Mouse (Mus musculus): ENCODE data around the gene 2310061N02Rik.

- TF ChIP-seq CTCF (IDR thresholded peaks at IDR 0.05; ENCODE audit: low read depth) (no peak), EP300 (IDR thresholded peaks at IDR 0.05; ENCODE audit: low read depth) (no peak)
These were observed 21.1 kb upstream of the 2310061N02Rik start, which contains the start of gene Krtap13-1 for GRCm38 (mm10) chr16:88728812-88729275.
